Comparison of ENCODE assay signal across 11 mouse cellular contexts in the genomic region with DNA sequence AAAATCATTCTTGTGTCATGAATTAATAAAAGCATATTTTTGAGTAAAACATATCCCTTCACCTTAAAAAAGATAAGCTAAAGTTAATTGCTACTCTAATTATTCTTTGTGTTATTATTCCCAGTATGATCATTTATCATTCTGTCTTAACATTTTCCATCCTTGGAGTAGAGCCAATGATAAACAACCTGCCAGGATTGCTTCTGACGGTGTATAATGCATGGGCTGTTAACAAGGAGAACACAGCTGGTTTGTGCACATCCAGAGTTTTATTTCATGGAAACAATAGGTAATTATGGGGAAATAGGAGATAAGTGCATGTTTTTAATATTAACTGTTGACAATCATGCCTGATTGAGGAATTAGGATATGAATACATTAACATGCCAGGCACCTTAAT.
"Had no signal": no experiment of that assay in that cellular context is flagged by ENCODE, and none has a peak within 500 bp of the region (broad histone marks: within the 10 kb centered on the region; RNA-seq: fewer than 3 reads in every experiment).

No protein-coding gene starts in this region.

- H3K4me2 ChIP-seq: limb, embryonic 15.5 days; liver, embryonic 12.5 days; lung, embryonic 15.5 days; midbrain, embryonic 13.5 days had no signal

- H3K9ac ChIP-seq: limb, embryonic 15.5 days; liver, embryonic 12.5 days; lung, embryonic 15.5 days; midbrain, embryonic 13.5 days had no signal

- H3K9me3 ChIP-seq: limb, embryonic 15.5 days; liver, embryonic 12.5 days; lung, embryonic 15.5 days; midbrain, embryonic 13.5 days had no signal

- H3K4me1 ChIP-seq: limb, embryonic 15.5 days; liver, embryonic 12.5 days; lung, embryonic 15.5 days; midbrain, embryonic 13.5 days had no signal

- H3K27me3 ChIP-seq: limb, embryonic 15.5 days; liver, embryonic 12.5 days; lung, embryonic 15.5 days; midbrain, embryonic 13.5 days had no signal

- H3K36me3 ChIP-seq: limb, embryonic 15.5 days; liver, embryonic 12.5 days; lung, embryonic 15.5 days; midbrain, embryonic 13.5 days had no signal

- DNase-seq: kidney, adult 8-10 months; kidney, postnatal 25 days; right cerebral cortex, postnatal 4 days; spleen, adult 18-20 months; thymus, adult 18-20 months; thymus, postnatal 14 days had no signal

- H3K27ac ChIP-seq: left cerebral cortex, adult 2 months; limb, embryonic 15.5 days; liver, embryonic 12.5 days; lung, embryonic 15.5 days; midbrain, embryonic 13.5 days had no signal

- H3K4me3 ChIP-seq: left cerebral cortex, adult 2 months; limb, embryonic 15.5 days; liver, embryonic 12.5 days; lung, embryonic 15.5 days; midbrain, embryonic 13.5 days had no signal

- ATAC-seq: liver, embryonic 12.5 days; midbrain, embryonic 13.5 days had no signal
